Mouse (Mus musculus) heart, adult 2 months (tissue): ENCODE results near the gene Phgdh.

Experiments used
- CTCF ChIP-seq: fragments of 200-600 bp; IDR thresholded peaks from 2 replicates; pipeline ENCODE4 v1.8.1; 2022; ENCODE audit warnings: antibody characterized with exemption, mild to moderate bottlenecking, moderate library complexity
- POLR2A ChIP-seq: fragments of 200-500 bp; IDR thresholded peaks from 2 replicates; pipeline ENCODE4 v1.6.1; 2011; ENCODE audit warnings: mild to moderate bottlenecking, low read depth, low read length, control low read depth; ENCODE audit not compliant: insufficient read depth

DNA sequence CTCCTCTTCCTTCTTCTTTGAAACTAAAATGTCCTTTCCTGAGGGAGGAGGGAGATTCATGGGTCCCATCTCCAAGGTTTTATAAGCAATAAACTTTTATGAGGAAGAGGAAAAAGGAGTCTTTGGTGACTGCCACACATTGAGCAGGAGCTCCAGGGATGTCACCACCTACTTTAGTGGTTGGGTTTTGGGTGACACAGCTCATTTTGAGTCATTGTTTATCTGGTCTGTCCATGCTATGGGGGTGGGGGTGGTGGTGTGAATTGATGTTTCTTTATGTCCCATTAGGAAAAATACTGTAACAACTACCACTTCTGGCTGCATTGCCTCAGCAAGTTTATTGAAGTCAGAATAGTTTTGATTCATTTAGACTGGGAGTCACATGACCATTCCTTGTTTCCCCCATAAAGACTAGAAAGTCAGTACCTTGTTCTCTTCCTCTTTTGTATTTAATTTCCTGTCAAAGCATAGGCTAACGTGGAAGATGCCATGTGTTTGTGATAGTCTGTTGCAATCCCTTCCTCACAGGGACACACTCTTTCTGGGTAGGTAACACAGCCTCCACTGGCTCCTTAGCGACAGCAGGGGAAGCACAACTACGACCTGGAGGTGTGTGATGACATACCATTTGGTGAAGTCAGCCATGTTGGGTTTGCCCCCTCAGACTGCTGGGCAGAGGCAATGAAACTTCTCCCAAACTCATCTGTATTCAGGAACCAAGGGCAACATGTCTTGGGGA is 17.0 kb upstream of the Phgdh start:
- TF ChIP-seq POLR2A (no peak), CTCF (no peak)
